Mouse (Mus musculus): ENCODE results near the gene Zcchc18. TPM values are rescaled to one million over a fixed set of nuclear protein-coding genes. Genes with fewer than 3 reads are reported as not detected.
A peak's percentile ranks its signal among the peaks of the same experiment; 100 is the strongest.

Gene Zcchc18
- polyA plus RNA-seq, 1 experiment from 2014 or later = 4.1 TPM

- WGBS = 32% methylated on average over 14 of the region's 14 CpGs
- Histone ChIP-seq H3K36me3 (no peaks in the 10 kb centered on the region), H3K9me3 (replicated peaks) (no peaks in the 10 kb centered on the region), H3K4me2 (peak overlapping the region; percentile 75), H3K27ac (ENCODE audit: poor library complexity, severe bottlenecking) (no peak overlapping the region), H3K4me1 (replicated peaks) (no peaks in the 10 kb centered on the region), H3K27me3 (replicated peaks) (peaks cover 45% of the 10 kb centered on the region), H3K4me3 (peak overlapping the region; percentile 46), H3K9ac (no peak overlapping the region)
- no peak for ATAC-seq (ENCODE audit: insufficient number of reproducible peaks, low FRiP score)
These were observed 686 bp downstream of the Zcchc18 start for GRCm38 (mm10) chrX:136993641-136994040.

- WGBS = 63% methylated on average over 2 of the region's 2 CpGs
- H3K4me3 ChIP-seq = no peak overlapping the region
- ATAC-seq (ENCODE audit: insufficient number of reproducible peaks, low FRiP score) = no peak
- no peaks in the 10 kb centered on the region for H3K9me3 ChIP-seq (replicated peaks)
- peaks cover 39% of the 10 kb centered on the region for H3K27me3 ChIP-seq (replicated peaks)
- no peak overlapping the region for H3K4me2 ChIP-seq
- H3K36me3 ChIP-seq = no peaks in the 10 kb centered on the region
- H3K27ac ChIP-seq (ENCODE audit: poor library complexity, severe bottlenecking) = no peak overlapping the region
- H3K4me1 ChIP-seq (replicated peaks) = no peaks in the 10 kb centered on the region
- no peak overlapping the region for H3K9ac ChIP-seq
These were observed 3.3 kb downstream of the Zcchc18 start for GRCm38 (mm10) chrX:136996256-136996655.

- 53% methylated on average over 6 of the region's 6 CpGs for WGBS
These were observed 22.2 kb downstream of the Zcchc18 start for GRCm38 (mm10) chrX:137015099-137015709.

GRCm38 (mm10) chrX:137017668-137018067 is 24.7 kb downstream of the Zcchc18 start:
- Histone ChIP-seq H3K4me3 (no peak overlapping the region), H3K27me3 (replicated peaks) (no peaks in the 10 kb centered on the region), H3K9me3 (replicated peaks) (no peaks in the 10 kb centered on the region), H3K36me3 (0 out of 2 replicates have a peak, but pooled peaks cover 8% of the 10 kb centered on the region), H3K9ac (no peak overlapping the region), H3K27ac (ENCODE audit: poor library complexity, severe bottlenecking) (no peak overlapping the region), H3K4me1 (replicated peaks) (0 out of 2 replicates have a peak, but pooled peaks cover 2% of the 10 kb centered on the region), H3K4me2 (no peak overlapping the region)
- ATAC-seq (ENCODE audit: insufficient number of reproducible peaks, low FRiP score) = no peak
- 75% methylated on average over 1 of the region's 1 CpGs for WGBS

More at GRCm38 (mm10) chrX:137015099-137015709, 22.2 kb downstream of the Zcchc18 start:
- H3K27me3 ChIP-seq (replicated peaks) = no peaks in the 10 kb centered on the region
- H3K4me1 ChIP-seq (replicated peaks) = no peaks in the 10 kb centered on the region
- ATAC-seq (ENCODE audit: insufficient number of reproducible peaks, low FRiP score) = no peak
- H3K36me3 ChIP-seq = 0 out of 2 replicates have a peak, but pooled peaks cover 4% of the 10 kb centered on the region
- no peak overlapping the region for H3K4me2 ChIP-seq
- no peak overlapping the region for H3K27ac ChIP-seq (ENCODE audit: poor library complexity, severe bottlenecking)
- no peaks in the 10 kb centered on the region for H3K9me3 ChIP-seq (replicated peaks)
- H3K4me3 ChIP-seq = no peak overlapping the region
- no peak overlapping the region for H3K9ac ChIP-seq

- WGBS = 20% methylated on average over 1 of the region's 1 CpGs
- H3K27me3 ChIP-seq (replicated peaks) = no peaks in the 10 kb centered on the region
- H3K36me3 ChIP-seq = 0 out of 2 replicates have a peak, but pooled peaks cover 7% of the 10 kb centered on the region
These were observed 26.4 kb downstream of the Zcchc18 start for GRCm38 (mm10) chrX:137019310-137019709.

GRCm38 (mm10) chrX:137030916-137031315 is 38.0 kb downstream of the Zcchc18 start:
- Histone ChIP-seq H3K9ac (no peak overlapping the region), H3K27ac (ENCODE audit: poor library complexity, severe bottlenecking) (no peak overlapping the region), H3K36me3 (no peaks in the 10 kb centered on the region; the same call in 1 of the 2 replicates), H3K4me1 (replicated peaks) (no peaks in the 10 kb centered on the region), H3K27me3 (replicated peaks) (no peaks in the 10 kb centered on the region), H3K9me3 (replicated peaks) (no peaks in the 10 kb centered on the region), H3K4me2 (no peak overlapping the region), H3K4me3 (no peak overlapping the region)
- WGBS = 91% methylated on average over 8 of the region's 8 CpGs
- ATAC-seq (ENCODE audit: insufficient number of reproducible peaks, low FRiP score) = no peak

More at GRCm38 (mm10) chrX:137019310-137019709, 26.4 kb downstream of the Zcchc18 start:
- no peak overlapping the region for H3K9ac ChIP-seq
- H3K4me2 ChIP-seq = no peak overlapping the region
- H3K9me3 ChIP-seq (replicated peaks) = no peaks in the 10 kb centered on the region
- no peak overlapping the region for H3K27ac ChIP-seq (ENCODE audit: poor library complexity, severe bottlenecking)
- no peak for ATAC-seq (ENCODE audit: insufficient number of reproducible peaks, low FRiP score)
- no peak overlapping the region for H3K4me3 ChIP-seq
- 0 out of 2 replicates have a peak, but pooled peaks cover 2% of the 10 kb centered on the region for H3K4me1 ChIP-seq (replicated peaks)

- H3K4me3 ChIP-seq = no peak overlapping the region
- no peak overlapping the region for H3K27ac ChIP-seq (ENCODE audit: poor library complexity, severe bottlenecking)
- H3K36me3 ChIP-seq = no peaks in the 10 kb centered on the region; the same call in 1 of the 2 replicates
- 82% methylated on average over 5 of the region's 5 CpGs for WGBS
- no peaks in the 10 kb centered on the region for H3K4me1 ChIP-seq (replicated peaks)
- no peak for ATAC-seq (ENCODE audit: insufficient number of reproducible peaks, low FRiP score)
- no peaks in the 10 kb centered on the region for H3K9me3 ChIP-seq (replicated peaks)
- no peaks in the 10 kb centered on the region for H3K27me3 ChIP-seq (replicated peaks)
- no peak overlapping the region for H3K9ac ChIP-seq
- H3K4me2 ChIP-seq = no peak overlapping the region
These were observed 38.8 kb downstream of the Zcchc18 start for GRCm38 (mm10) chrX:137031726-137032125.

- no peak for ATAC-seq (ENCODE audit: insufficient number of reproducible peaks, low FRiP score)
- H3K36me3 ChIP-seq = no peaks in the 10 kb centered on the region
- no peak overlapping the region for H3K4me3 ChIP-seq
- no peak overlapping the region for H3K9ac ChIP-seq
- 71% methylated on average over 4 of the region's 4 CpGs for WGBS
- H3K27me3 ChIP-seq (replicated peaks) = no peaks in the 10 kb centered on the region
- no peaks in the 10 kb centered on the region for H3K9me3 ChIP-seq (replicated peaks)
- no peaks in the 10 kb centered on the region for H3K4me1 ChIP-seq (replicated peaks)
- H3K4me2 ChIP-seq = no peak overlapping the region
- H3K27ac ChIP-seq (ENCODE audit: poor library complexity, severe bottlenecking) = no peak overlapping the region
These were observed 41.4 kb downstream of the Zcchc18 start for GRCm38 (mm10) chrX:137034322-137034721.

GRCm38 (mm10) chrX:137037470-137037999 is 44.6 kb downstream of the Zcchc18 start:
- Histone ChIP-seq H3K27ac (ENCODE audit: poor library complexity, severe bottlenecking) (no peak overlapping the region), H3K4me3 (peak overlapping the region; percentile 59), H3K36me3 (no peaks in the 10 kb centered on the region), H3K27me3 (replicated peaks) (no peaks in the 10 kb centered on the region), H3K9ac (peak overlapping the region; percentile 74), H3K4me2 (peak overlapping the region; percentile 77), H3K9me3 (replicated peaks) (no peaks in the 10 kb centered on the region), H3K4me1 (replicated peaks) (no peaks in the 10 kb centered on the region)
- 18% methylated on average over 12 of the region's 12 CpGs for WGBS
- ATAC-seq (ENCODE audit: insufficient number of reproducible peaks, low FRiP score) = no peak

GRCm38 (mm10) chrX:137038000-137038483 is 45.1 kb downstream of the Zcchc18 start, which contains the start of gene Slc25a53:
Gene Slc25a53, minus strand, starts transcription at chrX:137038302.
- 15% methylated on average over 31 of the region's 31 CpGs for WGBS
- Histone ChIP-seq H3K4me2 (peak within 1 kb of the TSS; percentile 77), H3K36me3 (no peaks in the 10 kb centered on the region), H3K4me1 (replicated peaks) (no peaks in the 10 kb centered on the region), H3K27me3 (replicated peaks) (no peaks in the 10 kb centered on the region), H3K27ac (ENCODE audit: poor library complexity, severe bottlenecking) (peak within 1 kb of the TSS; percentile 83), H3K4me3 (peak within 1 kb of the TSS; percentile 59), H3K9me3 (replicated peaks) (no peaks in the 10 kb centered on the region), H3K9ac (peak within 1 kb of the TSS; percentile 74)
- ATAC-seq (ENCODE audit: insufficient number of reproducible peaks, low FRiP score) = peak; percentile 87

- no peak overlapping the region for H3K9ac ChIP-seq
- peak overlapping the region; percentile 83; the same call in 1 of the 2 replicates for H3K27ac ChIP-seq (ENCODE audit: poor library complexity, severe bottlenecking)
- H3K9me3 ChIP-seq (replicated peaks) = no peaks in the 10 kb centered on the region
- no peaks in the 10 kb centered on the region for H3K27me3 ChIP-seq (replicated peaks)
- ATAC-seq (ENCODE audit: insufficient number of reproducible peaks, low FRiP score) = no peak
- no peaks in the 10 kb centered on the region for H3K36me3 ChIP-seq
- no peaks in the 10 kb centered on the region for H3K4me1 ChIP-seq (replicated peaks)
- H3K4me3 ChIP-seq = peak overlapping the region; percentile 59
- H3K4me2 ChIP-seq = peak overlapping the region; percentile 53
- 35% methylated on average over 7 of the region's 7 CpGs for WGBS
These were observed 45.5 kb downstream of the Zcchc18 start for GRCm38 (mm10) chrX:137038502-137038901.
